Mouse (Mus musculus) CH12.LX (cell line): ENCODE measurements at regions not wholly inside any gene's neighbourhood (a gene's known extent, or its start where the extent isn't known, plus 50 kb on each side); places are given as distances from the start of the nearest gene placed in this dataset.

Experiments
- DNase-seq: peaks from one replicate; pipeline ENCODE4 v3.0.0-alpha.2; 2013; ENCODE audit errors: extremely low read depth
- H3K27ac ChIP-seq: 2 replicates; pipeline ENCODE4 v1.5.1; 2012; ENCODE audit warnings: low read depth, mild to moderate bottlenecking, control low read depth, moderate library complexity; ENCODE audit not compliant: insufficient read depth
- H3K27me3 ChIP-seq: replicated peaks from 2 replicates; pipeline ENCODE3; 2012; ENCODE audit warnings: inconsistent platforms
- H3K36me3 ChIP-seq, 2 experiments: replicated peaks in 1 of 2; 2 replicates each; pipeline versions ENCODE3 to v1.6.1; 2012; ENCODE audit warnings: inconsistent platforms in 1 of 2, low read length in 1 of 2, mild to moderate bottlenecking in 1 of 2, mixed read lengths in 1 of 2, moderate library complexity in 1 of 2; ENCODE audit not compliant: control insufficient read depth in 1 of 2, insufficient read depth in 1 of 2
- H3K4me1 ChIP-seq, 2 experiments: 2 replicates each; pipeline ENCODE4 v1.6.1; 2012; ENCODE audit warnings: inconsistent platforms in 1 of 2, moderate library complexity in 1 of 2; ENCODE audit not compliant: insufficient read depth in 2 of 2, control insufficient read depth in 1 of 2
- H3K4me2 ChIP-seq: 2 replicates; pipeline ENCODE4 v1.6.1; 2012; ENCODE audit warnings: low read depth, mild to moderate bottlenecking, control low read depth; ENCODE audit not compliant: poor library complexity, insufficient read depth, severe bottlenecking
- H3K4me3 ChIP-seq, 3 experiments: fragments of 150-350 bp in 1 of 3; sonication (generic) in 1 of 3; replicated peaks in 1 of 3; 2 replicates each; pipeline versions ENCODE3 to v1.5.1; 2011 to 2012; ENCODE audit warnings: low read depth in 2 of 3, low read length in 2 of 3, mild to moderate bottlenecking in 2 of 3, moderate library complexity in 2 of 3, control low read depth in 1 of 3, improper control_type of control experiment in 1 of 3, inconsistent platforms in 1 of 3, mixed read lengths in 1 of 3; ENCODE audit not compliant: poor library complexity in 1 of 3
- H3K79me2 ChIP-seq: replicated peaks from 2 replicates; pipeline ENCODE4 v1.6.1; 2012; ENCODE audit warnings: mild to moderate bottlenecking, moderate library complexity; ENCODE audit not compliant: control insufficient read depth, poor library complexity, insufficient read depth, severe bottlenecking; ENCODE audit errors: extremely low read depth
- H3K9ac ChIP-seq: 2 replicates; pipeline ENCODE4 v1.6.1; 2012; ENCODE audit warnings: low read depth, mild to moderate bottlenecking, control low read depth, moderate library complexity; ENCODE audit not compliant: insufficient read depth
- H3K9me3 ChIP-seq: replicated peaks from 2 replicates; pipeline ENCODE3; 2012; ENCODE audit warnings: low read length, inconsistent platforms, mixed read lengths
- CHD1 ChIP-seq: IDR thresholded peaks from 2 replicates; pipeline ENCODE4 v1.6.1; 2012; ENCODE audit warnings: low read depth, low read length, improper control_type of control experiment, inconsistent platforms
- CHD2 ChIP-seq: IDR thresholded peaks from 2 replicates; pipeline ENCODE4 v1.6.1; 2011; ENCODE audit warnings: low read length, improper control_type of control experiment
- CTCF ChIP-seq, 2 experiments: IDR thresholded peaks in 1 of 2; conservative IDR thresholded peaks in 1 of 2; 2 replicates each; pipeline ENCODE4 v1.5.1; 2011 to 2012; ENCODE audit warnings: low read depth in 2 of 2, low read length in 2 of 2, improper control_type of control experiment in 1 of 2, inconsistent platforms in 1 of 2, mild to moderate bottlenecking in 1 of 2, moderate library complexity in 1 of 2
- E2F4 ChIP-seq: IDR thresholded peaks from 2 replicates; pipeline ENCODE4 v1.6.1; 2011; ENCODE audit warnings: low read depth, low read length, improper control_type of control experiment; ENCODE audit not compliant: insufficient replicate concordance
- EP300 ChIP-seq: IDR thresholded peaks from 2 replicates; pipeline ENCODE4 v1.6.1; 2011; ENCODE audit warnings: low read length, improper control_type of control experiment
- GABPA ChIP-seq: IDR thresholded peaks from 2 replicates; pipeline ENCODE4 v1.6.1; 2012; ENCODE audit warnings: low read depth, low read length, improper control_type of control experiment, inconsistent platforms; ENCODE audit not compliant: insufficient replicate concordance
- IRF4 ChIP-seq: IDR thresholded peaks from 2 replicates; pipeline ENCODE4 v1.6.1; 2014; ENCODE audit warnings: low read depth, mild to moderate bottlenecking, inconsistent platforms, low read length, improper control_type of control experiment
- JUN ChIP-seq: IDR thresholded peaks from 2 replicates; pipeline ENCODE4 v1.6.1; 2011; ENCODE audit warnings: low read depth, mild to moderate bottlenecking, low read length, improper control_type of control experiment, moderate library complexity; ENCODE audit not compliant: insufficient read depth
- KAT2A ChIP-seq: IDR thresholded peaks from 2 replicates; pipeline ENCODE4 v1.6.1; 2012; ENCODE audit warnings: low read length, improper control_type of control experiment, inconsistent platforms; ENCODE audit not compliant: insufficient replicate concordance
- MAFK ChIP-seq: IDR thresholded peaks from 2 replicates; pipeline ENCODE4 v1.6.1; 2011; ENCODE audit warnings: low read length, improper control_type of control experiment; ENCODE audit not compliant: insufficient replicate concordance
- MAZ ChIP-seq: IDR thresholded peaks from 2 replicates; pipeline ENCODE4 v1.6.1; 2012; ENCODE audit warnings: low read depth, mild to moderate bottlenecking, inconsistent platforms, low read length, improper control_type of control experiment, moderate library complexity
- MEF2A ChIP-seq: IDR thresholded peaks from 2 replicates; pipeline ENCODE4 v1.6.1; 2014; ENCODE audit warnings: low read depth, mild to moderate bottlenecking, inconsistent platforms, low read length, improper control_type of control experiment, borderline replicate concordance
- NELFE ChIP-seq: IDR thresholded peaks from 2 replicates; pipeline ENCODE4 v1.6.1; 2011; ENCODE audit warnings: low read depth, low read length, improper control_type of control experiment
- NRF1 ChIP-seq: IDR thresholded peaks from 2 replicates; pipeline ENCODE4 v1.6.1; 2014; ENCODE audit warnings: low read depth, mild to moderate bottlenecking, inconsistent platforms, low read length, improper control_type of control experiment, moderate library complexity
- POLR2A ChIP-seq: IDR thresholded peaks from 2 replicates; pipeline ENCODE4 v1.6.1; 2011; ENCODE audit warnings: low read depth, mild to moderate bottlenecking, improper control_type of control experiment, low read length
- POLR2AphosphoS2 ChIP-seq: IDR thresholded peaks from 2 replicates; pipeline ENCODE4 v1.6.1; 2011; ENCODE audit warnings: low read depth, low read length, improper control_type of control experiment
- SMC3 ChIP-seq: IDR thresholded peaks from 2 replicates; pipeline ENCODE4 v1.6.1; 2011; ENCODE audit warnings: low read depth, low read length, improper control_type of control experiment
- ZC3H11A ChIP-seq: IDR thresholded peaks from 2 replicates; pipeline ENCODE4 v1.6.1; 2012; ENCODE audit warnings: low read depth, mild to moderate bottlenecking, inconsistent platforms, low read length, improper control_type of control experiment
- ZKSCAN1 ChIP-seq: IDR thresholded peaks from 2 replicates; pipeline ENCODE4 v1.6.1; 2012; ENCODE audit warnings: low read depth, inconsistent platforms, low read length, improper control_type of control experiment, borderline replicate concordance
- ZMIZ1 ChIP-seq: IDR thresholded peaks from 2 replicates; pipeline ENCODE4 v1.6.1; 2012; ENCODE audit warnings: low read depth, mild to moderate bottlenecking, inconsistent platforms, low read length, improper control_type of control experiment
- ZNF384 ChIP-seq: IDR thresholded peaks from 2 replicates; pipeline ENCODE4 v1.6.1; 2012; ENCODE audit warnings: low read depth, low read length, improper control_type of control experiment, inconsistent platforms
- dilution Hi-C: fragments of 300-500 bp; cut with MboI; formaldehyde crosslinking; loops from 2 replicates; pipeline ENCODE4 v1.14.3; 2020; ENCODE audit warnings: low sequenced_read_pairs; ENCODE audit not compliant: extremely low pct_unique_long_range_greater_than_20kb, extremely low pct_ligation_motif_present
- in situ Hi-C: fragments of 300-500 bp; cut with MboI; formaldehyde crosslinking; loops from 3 replicates; pipeline ENCODE4 v1.14.3; 2019; ENCODE audit warnings: low sequenced_read_pairs, low pct_ligation_motif_present, low pct_unique_long_range_greater_than_20kb, mixed read lengths

GRCm38 (mm10) chr2:80966766-80967165, 349.7 kb downstream of the Nup35 start:
- no peak for DNase-seq
- Histone ChIP-seq H3K79me2 (no peaks in the 10 kb centered on the region), H3K27ac (no peak overlapping the region), H3K9ac (no peak overlapping the region), H3K4me1 (no peaks in the 10 kb centered on the region), H3K9me3 (peaks cover 10% of the 10 kb centered on the region), H3K36me3 (no peaks in the 10 kb centered on the region), H3K4me3 (no peak overlapping the region), H3K27me3 (no peaks in the 10 kb centered on the region), H3K4me2 (no peak overlapping the region)
- dilution Hi-C loops = no loop called here
- TF ChIP-seq EP300 (no peak), ZC3H11A (no peak), ZMIZ1 (no peak), GABPA (no peak), NELFE (no peak), POLR2A (no peak), E2F4 (no peak), NRF1 (no peak), CHD1 (no peak), ZKSCAN1 (no peak), ZNF384 (no peak), CTCF (conservative IDR thresholded peaks at IDR 0.05 in 1 of 2, IDR thresholded peaks at IDR 0.05 in 1 of 2; ENCODE audit: low read depth in 2 of 2, low read length in 2 of 2) (no peak), MAFK (no peak), MEF2A (no peak), JUN (no peak), POLR2AphosphoS2 (no peak), CHD2 (no peak), IRF4 (no peak), SMC3 (no peak)
- in situ Hi-C loops = no loop called here

- no peak for DNase-seq
- H3K4me1 ChIP-seq = no peaks in the 10 kb centered on the region
- no peak overlapping the region for H3K4me2 ChIP-seq
- H3K4me3 ChIP-seq = no peak overlapping the region
- H3K9me3 ChIP-seq = peaks cover 10% of the 10 kb centered on the region
- H3K27ac ChIP-seq = no peak overlapping the region
- no peak overlapping the region for H3K9ac ChIP-seq
- in situ Hi-C loops = no loop called here
- H3K79me2 ChIP-seq = no peaks in the 10 kb centered on the region
- TF ChIP-seq CTCF (conservative IDR thresholded peaks at IDR 0.05 in 1 of 2, IDR thresholded peaks at IDR 0.05 in 1 of 2; ENCODE audit: low read depth in 2 of 2, low read length in 2 of 2) = no peak
- no peak for TF ChIP-seq GABPA
- TF ChIP-seq KAT2A = no peak
- no peak for TF ChIP-seq MAZ
- TF ChIP-seq EP300 = no peak
- H3K27me3 ChIP-seq = no peaks in the 10 kb centered on the region
- dilution Hi-C loops = no loop called here
- H3K36me3 ChIP-seq = no peaks in the 10 kb centered on the region
Observed at GRCm38 (mm10) chr2:80967260-80967659, 350.2 kb downstream of the Nup35 start.
